Mouse (Mus musculus): ENCODE data around the gene Cobll1.
"Not testable (repeated sequence)": the region's sequence is repeated elsewhere in the genome, so short reads cannot be mapped to it uniquely, and the experiment has no call there.

Cobll1 gene

GRCm38 (mm10) chr2:65238964-65239570 is at the start of gene Cobll1:
TSS of gene Cobll1 (minus strand) at chr2:65239403.
- in situ Hi-C loops (cut with MboI, MseI) = loop anchor here in 1 of 2 experiments (5.0 kb wide), 1 partner anchor 57 kb away; no protein-coding TSS in a partner anchor

GRCm38 (mm10) chr2:65288696-65289095 is 49.5 kb upstream of the Cobll1 start:
- in situ Hi-C loops (cut with MboI, MseI) = no loop called here

- in situ Hi-C loops (cut with MboI, MseI) = no loop called here
Measured at GRCm38 (mm10) chr2:65285380-65285779, 46.2 kb upstream of the Cobll1 start.

- in situ Hi-C loops (cut with MboI, MseI) = no loop called here
Measured at GRCm38 (mm10) chr2:65282979-65283378, 43.8 kb upstream of the Cobll1 start.

GRCm38 (mm10) chr2:65279029-65279690 is 40.0 kb upstream of the Cobll1 start:
- in situ Hi-C loops (cut with MboI, MseI) = no loop called here

DNA sequence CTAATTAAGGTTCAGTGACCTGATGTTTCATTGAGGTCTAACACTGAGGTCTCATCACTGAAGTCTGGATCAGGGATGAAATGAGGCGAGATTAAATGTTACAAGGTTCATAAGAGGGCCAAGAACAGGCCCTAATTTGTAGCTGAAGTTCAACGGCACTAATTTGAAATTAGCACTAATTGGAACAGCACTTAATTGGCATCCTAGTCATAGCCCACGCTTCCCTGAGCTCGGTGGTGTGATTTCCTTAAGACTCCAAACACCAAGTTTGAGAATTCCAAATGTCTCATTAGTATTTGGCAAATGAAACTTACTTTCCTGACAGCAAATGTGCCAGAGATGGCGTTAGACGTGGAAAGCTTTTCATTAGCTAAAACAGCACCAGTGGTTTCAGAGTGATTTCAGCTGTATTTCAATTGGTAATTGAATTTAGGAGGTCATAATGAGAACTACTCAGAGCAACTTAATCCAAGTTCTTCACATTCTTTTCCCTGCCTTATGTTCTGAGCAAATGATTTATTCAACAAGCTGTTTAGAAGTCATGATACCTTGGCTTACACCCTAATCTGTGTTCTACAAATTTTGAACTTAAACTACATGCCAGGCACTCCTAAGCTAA is 36.3 kb upstream of the Cobll1 start:
- in situ Hi-C loops (cut with MboI, MseI) = no loop called here

DNA sequence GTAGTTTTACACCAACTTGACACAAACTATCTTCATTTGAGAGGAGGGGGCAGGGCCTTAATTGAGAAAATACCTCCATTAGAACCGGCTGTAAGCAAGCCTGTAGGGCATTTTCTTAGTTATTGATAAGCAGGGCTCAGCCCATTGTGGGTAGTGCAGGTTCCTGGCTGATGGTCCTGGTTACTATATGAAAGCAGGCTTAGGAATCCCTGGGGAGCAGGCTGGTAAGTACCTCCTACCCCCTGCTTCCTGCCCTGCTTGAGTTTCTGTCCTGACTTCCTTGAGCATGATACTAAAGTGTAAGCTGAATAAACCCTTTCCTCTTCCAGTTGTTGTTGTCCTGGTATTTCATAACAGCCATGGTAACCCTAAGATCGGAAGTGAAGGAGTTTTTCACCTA is 34.7 kb upstream of the Cobll1 start:
- in situ Hi-C loops (cut with MboI, MseI) = no loop called here

DNA sequence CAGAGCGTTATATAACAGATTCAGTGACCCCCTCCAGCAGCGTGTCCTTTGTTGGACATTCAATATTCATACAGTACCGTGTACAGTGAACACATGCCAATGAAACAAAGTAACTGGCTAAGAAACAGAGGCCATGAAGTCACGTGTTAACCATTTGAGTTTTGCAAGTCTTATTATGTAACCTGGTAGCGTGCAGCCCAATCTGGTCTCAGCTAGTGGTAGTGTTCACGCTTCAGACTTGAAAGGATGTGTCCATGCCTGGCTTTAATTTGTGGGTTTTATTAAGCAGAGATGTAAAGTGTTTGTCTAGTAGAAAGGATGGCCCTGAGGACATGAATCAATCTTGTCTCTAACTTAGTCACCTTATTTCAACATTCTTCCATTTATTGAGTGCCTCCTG is 29.5 kb upstream of the Cobll1 start:
- in situ Hi-C loops (cut with MboI, MseI) = no loop called here

- in situ Hi-C loops (cut with MboI, MseI) = no loop called here
Measured at GRCm38 (mm10) chr2:65267834-65268233, 28.6 kb upstream of the Cobll1 start.

GRCm38 (mm10) chr2:65266576-65267299 is 27.5 kb upstream of the Cobll1 start:
- in situ Hi-C loops (cut with MboI, MseI) = no loop called here

- in situ Hi-C loops (cut with MboI, MseI) = no loop called here
Measured at GRCm38 (mm10) chr2:65262251-65262650, 23.0 kb upstream of the Cobll1 start.

GRCm38 (mm10) chr2:65260828-65261227 is 21.6 kb upstream of the Cobll1 start:
- in situ Hi-C loops (cut with MboI, MseI) = not testable (repeated sequence)

DNA sequence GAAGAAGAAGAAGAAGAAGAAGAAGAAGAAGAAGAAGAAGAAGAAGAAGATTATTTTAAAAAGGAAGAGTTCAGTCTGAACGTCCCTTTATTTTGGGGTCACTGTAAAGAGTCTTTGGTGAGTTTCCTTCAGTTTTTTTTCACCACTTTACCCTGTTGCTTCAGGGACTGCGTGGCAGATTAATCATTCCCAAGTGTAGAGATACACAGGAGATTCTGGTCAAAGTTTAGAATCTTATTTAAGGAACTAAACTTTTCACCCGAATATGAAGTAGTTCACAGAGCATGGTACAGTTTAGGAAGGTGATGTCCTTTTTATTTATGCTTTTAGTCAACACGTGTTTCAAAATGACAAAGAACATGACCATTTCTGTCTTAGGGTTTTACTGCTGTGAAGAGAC is 21.2 kb upstream of the Cobll1 start:
- in situ Hi-C loops (cut with MboI, MseI) = no loop called here

- in situ Hi-C loops (cut with MboI, MseI) = no loop called here
Measured at GRCm38 (mm10) chr2:65257446-65257845, 18.2 kb upstream of the Cobll1 start.

DNA sequence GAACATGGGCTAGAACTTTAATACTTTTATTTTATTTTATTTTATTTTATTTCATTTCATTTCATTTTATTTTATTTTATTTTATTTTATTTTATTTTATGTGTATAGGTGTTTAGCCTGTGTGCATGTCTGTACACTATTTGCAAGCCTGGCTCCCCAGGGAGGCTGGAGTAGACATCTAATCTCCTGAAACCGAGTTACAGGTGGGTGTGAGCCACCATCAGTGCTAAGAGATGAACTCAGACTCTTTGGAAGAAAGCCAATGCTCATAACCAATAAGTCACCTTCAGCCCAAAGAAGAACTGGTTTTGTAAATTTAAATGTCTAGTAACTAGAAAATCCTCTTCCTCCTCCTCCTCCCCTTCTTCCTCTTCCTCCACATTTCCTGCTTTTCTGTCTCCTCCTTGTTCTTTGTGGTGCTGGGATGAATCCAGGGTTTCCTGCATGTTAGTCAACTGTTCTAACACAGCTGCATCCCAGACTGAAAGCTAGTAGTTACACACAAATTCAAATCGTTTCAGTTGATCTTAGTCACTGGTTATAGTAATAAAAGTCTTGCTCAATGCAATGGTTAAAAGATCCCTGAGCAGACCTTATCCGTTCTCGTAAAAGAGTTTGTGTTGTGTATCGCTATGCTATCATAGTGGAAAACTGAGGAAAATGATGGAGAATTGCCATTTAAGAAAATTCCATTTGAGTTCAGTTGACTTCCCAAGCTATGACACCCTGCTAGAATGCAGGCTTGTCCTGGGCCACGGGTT is 17.5 kb upstream of the Cobll1 start:
- in situ Hi-C loops (cut with MboI, MseI) = no loop called here

DNA sequence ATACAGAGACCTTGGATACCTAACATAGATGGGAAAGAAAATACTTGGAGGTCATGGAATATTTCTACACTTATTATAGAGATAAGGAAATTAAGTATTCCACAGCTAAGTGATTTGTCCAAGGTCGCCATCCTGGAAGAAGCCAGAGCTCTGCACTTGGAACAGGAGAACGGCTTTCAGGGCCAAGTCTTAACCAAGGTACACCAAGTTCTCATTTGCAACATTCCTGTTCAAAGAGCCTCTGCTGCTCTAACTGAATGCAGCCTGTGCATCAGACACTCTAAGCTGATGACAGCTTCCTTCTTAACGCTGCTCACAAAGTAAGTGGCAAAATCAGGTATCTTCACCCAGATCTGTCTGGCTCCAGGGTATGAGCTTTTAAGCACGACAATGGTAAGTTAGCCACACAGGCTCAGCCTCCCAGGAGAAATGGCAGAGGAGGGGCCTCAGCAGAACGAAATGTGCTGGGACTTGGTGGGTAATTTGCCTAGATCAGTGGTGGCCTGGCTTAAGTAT is 11.4 kb upstream of the Cobll1 start:
- in situ Hi-C loops (cut with MboI, MseI) = no loop called here

GRCm38 (mm10) chr2:65249575-65249974 is 10.4 kb upstream of the Cobll1 start:
- in situ Hi-C loops (cut with MboI, MseI) = no loop called here

DNA sequence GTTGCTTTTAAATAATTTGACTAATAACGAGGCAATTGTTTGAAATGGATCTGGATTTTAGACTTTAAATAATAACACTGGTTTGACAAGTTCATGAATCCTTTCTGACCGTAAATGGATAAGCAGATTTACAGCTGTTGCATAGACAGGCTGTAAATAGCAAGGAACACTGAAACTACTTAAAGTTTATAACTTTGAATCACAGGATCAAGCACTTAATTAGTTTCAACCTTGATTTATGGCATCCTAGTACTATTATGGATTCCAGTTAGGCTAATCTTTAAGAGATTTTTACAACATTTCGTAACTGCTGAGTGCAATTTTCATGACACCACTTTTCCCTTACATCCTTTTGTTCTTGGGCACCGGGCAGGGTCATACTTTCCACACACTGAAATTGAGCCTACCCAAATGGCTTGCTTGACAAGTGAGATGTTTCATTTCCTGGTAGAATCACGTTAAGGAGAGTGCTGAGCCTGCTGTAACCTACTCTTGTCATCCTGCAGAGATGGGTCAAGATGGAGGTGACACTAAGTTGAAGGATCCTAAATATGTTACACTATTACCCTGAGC is 1.1 kb upstream of the Cobll1 start:
- in situ Hi-C loops (cut with MboI, MseI) = no loop called here

DNA sequence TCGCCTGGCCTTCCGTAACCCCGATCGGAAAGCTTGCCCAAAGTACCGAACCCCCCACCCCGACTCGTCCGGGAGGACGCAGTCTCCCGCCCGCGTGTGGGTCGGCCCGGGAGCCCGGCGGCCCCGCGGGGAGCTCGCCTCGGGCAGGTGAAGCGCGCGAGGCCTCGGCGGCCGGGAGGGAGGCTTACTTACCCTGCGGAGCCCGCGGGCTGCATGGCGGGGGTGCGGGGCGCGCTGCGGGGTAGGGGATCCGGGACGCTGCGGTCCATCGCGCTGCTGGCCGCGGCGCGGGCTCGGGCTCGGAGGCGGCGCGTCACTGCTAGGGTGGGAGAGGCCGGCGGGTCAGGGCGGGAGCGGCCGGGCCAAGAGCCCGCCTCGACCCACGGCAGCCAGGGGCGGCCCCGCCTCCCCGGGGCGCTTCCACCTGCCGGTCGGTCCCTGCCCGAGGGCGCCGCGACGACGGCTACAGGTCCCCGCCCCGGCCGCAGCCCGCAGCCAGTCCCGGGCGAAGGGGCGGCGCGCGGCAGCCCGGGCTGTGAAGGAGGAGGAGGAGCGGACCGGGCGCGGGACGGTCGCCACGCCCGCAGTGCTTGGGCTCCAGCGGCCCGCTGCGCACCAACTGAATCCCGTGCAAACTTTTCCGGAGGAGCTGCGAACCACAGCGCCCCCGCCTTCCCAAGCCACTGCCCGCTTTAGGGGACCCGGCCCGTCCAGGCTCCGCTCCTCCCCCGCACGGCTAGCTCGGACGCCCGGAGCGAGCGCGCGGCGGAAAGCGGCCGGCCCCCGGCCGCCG is 836 bp downstream of the Cobll1 start:
- in situ Hi-C loops (cut with MboI, MseI) = loop anchor here in 1 of 2 experiments (5.0 kb wide), 1 partner anchor 56 kb away; no protein-coding TSS in a partner anchor

DNA sequence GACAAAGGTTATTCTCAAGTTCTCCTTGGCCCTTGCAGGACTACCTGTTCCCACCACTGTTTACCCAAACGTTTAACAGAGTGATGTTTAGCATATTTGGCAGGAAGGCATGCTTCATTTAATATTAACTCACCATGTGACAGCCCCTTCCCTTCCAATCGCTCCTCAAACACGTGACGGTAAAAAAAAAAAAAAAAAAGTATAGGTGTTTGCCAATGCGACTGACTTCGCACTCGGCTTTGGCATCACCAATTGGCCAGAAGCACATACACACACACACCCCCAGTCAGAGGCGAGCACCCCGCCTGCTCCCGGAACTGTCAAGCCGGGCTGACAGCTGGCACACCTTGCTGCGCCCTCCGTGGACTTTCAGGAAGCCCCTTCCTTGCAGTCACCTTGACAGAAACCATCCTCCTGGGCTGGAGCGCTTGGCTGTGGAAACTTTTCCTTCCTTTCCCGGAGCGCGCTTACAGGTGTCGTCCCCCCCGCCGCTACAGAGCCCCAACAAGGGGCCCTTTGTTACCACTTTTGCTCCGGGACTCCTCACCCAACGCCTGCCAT is 1.5 kb downstream of the Cobll1 start:
- in situ Hi-C loops (cut with MboI, MseI) = loop anchor here in 1 of 2 experiments (5.0 kb wide), 1 partner anchor 55 kb away; no protein-coding TSS in a partner anchor

All from T-helper 17 cell (primary cell).